7 mouse cellular contexts compared by ENCODE assay signal in genomic region chr19:12010916-12011559, GRCm38 (mm10). TPM values are rescaled to one million over a fixed set of nuclear protein-coding genes. Genes with fewer than 3 reads are reported as not detected.
DNase-seq lines count a peak whose midpoint lies in the region; ATAC-seq lines count a peak whose summit lies in the region.

No protein-coding gene starts in this region.

- WGBS in intestine, embryonic 16.5 days, result under 1% methylated on average over 26 of the region's 26 CpGs
- under 1% methylated on average over 26 of the region's 26 CpGs for WGBS in midbrain, embryonic 10.5 days

- intact Hi-C loops in gastrocnemius, postnatal 36 days (cut with DNase I), result loop anchor here (2.0 to 10.0 kb wide), 2 partner anchors 98 to 784 kb away; partner anchors contain the start of genes Lpxn, Patl1 and Zfp91
- intact Hi-C loops in left cerebral cortex, postnatal 36 days (cut with DNase I), result loop anchor here (5.0 kb wide), 1 partner anchor 786 kb away; the partner anchor contains the start of genes Lpxn and Zfp91

- peak; percentile 60 for DNase-seq in adrenal gland, adult 8-10 months
- peak; percentile 87 for DNase-seq in embryo, embryonic 9.5 days (ENCODE audit: extremely low spot score)
- peak; percentile 43 to 48 for DNase-seq in gastrocnemius, postnatal 36 days
- DNase-seq in left cerebral cortex, postnatal 36 days (ENCODE audit: low spot score in 2 of 2), result peak; percentile 69 to 82
- peak; percentile 71 for DNase-seq in midbrain, embryonic 10.5 days (ENCODE audit: low spot score)
- peak; percentile 74 to 85 for DNase-seq in right cerebral cortex, postnatal 36 days (ENCODE audit: low spot score in 2 of 2)

- peak; percentile 55 for ATAC-seq in intestine, embryonic 16.5 days

- H3K36me3 ChIP-seq in intestine, embryonic 16.5 days (ENCODE audit: control insufficient read depth, insufficient read depth, low read length), result no peaks in the 10 kb centered on the region
- H3K36me3 ChIP-seq in midbrain, embryonic 10.5 days, result no peaks in the 10 kb centered on the region

- peak overlapping the region; percentile 75 for H3K9ac ChIP-seq in intestine, embryonic 16.5 days (ENCODE audit: low read depth, low read length)

- 0 out of 2 replicates have a peak, but pooled peaks cover 4% of the 10 kb centered on the region for H3K4me1 ChIP-seq in intestine, embryonic 16.5 days (ENCODE audit: control insufficient read depth, insufficient read depth, low read length)
- peaks cover 26% of the 10 kb centered on the region for H3K4me1 ChIP-seq in midbrain, embryonic 10.5 days

- H3K9me3 ChIP-seq in intestine, embryonic 16.5 days (ENCODE audit: control insufficient read depth, low read length), result no peaks in the 10 kb centered on the region
- H3K9me3 ChIP-seq in midbrain, embryonic 10.5 days (replicated peaks), result no peaks in the 10 kb centered on the region

- peak overlapping the region; percentile 94 for H3K27ac ChIP-seq in intestine, embryonic 16.5 days (ENCODE audit: low read length)
- peak overlapping the region; percentile 93 for H3K27ac ChIP-seq in midbrain, embryonic 10.5 days (replicated peaks)

- H3K4me2 ChIP-seq in intestine, embryonic 16.5 days (ENCODE audit: low read depth, low read length), result peak overlapping the region; percentile 78

- H3K4me3 ChIP-seq in intestine, embryonic 16.5 days (ENCODE audit: low read length), result peak overlapping the region; percentile 61
- peak overlapping the region; percentile 66 for H3K4me3 ChIP-seq in midbrain, embryonic 10.5 days

- H3K27me3 ChIP-seq in intestine, embryonic 16.5 days (replicated peaks; ENCODE audit: control insufficient read depth, insufficient read depth, low read length), result no peaks in the 10 kb centered on the region
- H3K27me3 ChIP-seq in midbrain, embryonic 10.5 days (ENCODE audit: low read depth, poor library complexity, severe bottlenecking), result no peaks in the 10 kb centered on the region; the same call in 1 of the 2 replicates

RNA-seq across cellular contexts. Expression of gene Olfr1423, which starts 30.1 kb away (rescaled TPM):
- total RNA-seq in adrenal gland, adult 8-10 months (2022), result not detected
- total RNA-seq in gastrocnemius, postnatal 36 days (2021), result not detected
- not detected in 2 replicates for polyA plus RNA-seq in intestine, embryonic 16.5 days (2015; fragmentation: Nextera tagmentation; extraction: Ambion mirVana)
- not detected for total RNA-seq in left cerebral cortex, postnatal 36 days (2021)
- 0.02 TPM in 1 of 2 replicates, not detected in the other for polyA plus RNA-seq in midbrain, embryonic 10.5 days (2016; fragmentation: Nextera tagmentation; extraction: Ambion mirVana)

RNA-seq across cellular contexts. Expression of gene Osbp, which starts 45.3 kb away (rescaled TPM):
- total RNA-seq in adrenal gland, adult 8-10 months (2022), result 100 to 1,000 TPM in 2 of 4 experiments, 10 to 100 TPM in 2; 96.8 to 109 (median 102) TPM
- total RNA-seq in gastrocnemius, postnatal 36 days (2021), result 10 to 100 TPM; 57.0 to 60.8 TPM
- 3.3 and 3.8 TPM in 2 replicates for polyA plus RNA-seq in intestine, embryonic 16.5 days (2015; fragmentation: Nextera tagmentation; extraction: Ambion mirVana)
- total RNA-seq in left cerebral cortex, postnatal 36 days (2021), result 10 to 100 TPM; 55.5 to 59.1 TPM
- 2.7 and 2.9 TPM in 2 replicates for polyA plus RNA-seq in midbrain, embryonic 10.5 days (2016; fragmentation: Nextera tagmentation; extraction: Ambion mirVana)

RNA-seq across cellular contexts. Expression of gene Olfr1424, which starts 51.4 kb away (rescaled TPM):
- not detected for total RNA-seq in adrenal gland, adult 8-10 months (2022)
- not detected for total RNA-seq in gastrocnemius, postnatal 36 days (2021)
- polyA plus RNA-seq in intestine, embryonic 16.5 days (2015; fragmentation: Nextera tagmentation; extraction: Ambion mirVana), result not detected in 2 replicates
- not detected for total RNA-seq in left cerebral cortex, postnatal 36 days (2021)
- not detected in 2 replicates for polyA plus RNA-seq in midbrain, embryonic 10.5 days (2016; fragmentation: Nextera tagmentation; extraction: Ambion mirVana)

Comparison
In these comparisons a context has a peak if more than half of its experiments do, and no peak if none do; other contexts are left out.
1. Peak in every context shown above with its lines: DNase-seq, ATAC-seq, H3K4me3 ChIP-seq and H3K27ac ChIP-seq.